Mouse (Mus musculus) spleen, postnatal 14 days (tissue): ENCODE measurements around the gene Fam71a.
"Not testable (repeated sequence)": the region's sequence is repeated elsewhere in the genome, so short reads cannot be mapped to it uniquely, and the experiment has no call there.

Source experiments
- DNase-seq, 2 experiments: peaks; one replicate each; pipeline ENCODE4 v3.0.0; 2021 to 2022; ENCODE audit warnings: low spot score in 2 of 2

The Fam71a gene

DNA sequence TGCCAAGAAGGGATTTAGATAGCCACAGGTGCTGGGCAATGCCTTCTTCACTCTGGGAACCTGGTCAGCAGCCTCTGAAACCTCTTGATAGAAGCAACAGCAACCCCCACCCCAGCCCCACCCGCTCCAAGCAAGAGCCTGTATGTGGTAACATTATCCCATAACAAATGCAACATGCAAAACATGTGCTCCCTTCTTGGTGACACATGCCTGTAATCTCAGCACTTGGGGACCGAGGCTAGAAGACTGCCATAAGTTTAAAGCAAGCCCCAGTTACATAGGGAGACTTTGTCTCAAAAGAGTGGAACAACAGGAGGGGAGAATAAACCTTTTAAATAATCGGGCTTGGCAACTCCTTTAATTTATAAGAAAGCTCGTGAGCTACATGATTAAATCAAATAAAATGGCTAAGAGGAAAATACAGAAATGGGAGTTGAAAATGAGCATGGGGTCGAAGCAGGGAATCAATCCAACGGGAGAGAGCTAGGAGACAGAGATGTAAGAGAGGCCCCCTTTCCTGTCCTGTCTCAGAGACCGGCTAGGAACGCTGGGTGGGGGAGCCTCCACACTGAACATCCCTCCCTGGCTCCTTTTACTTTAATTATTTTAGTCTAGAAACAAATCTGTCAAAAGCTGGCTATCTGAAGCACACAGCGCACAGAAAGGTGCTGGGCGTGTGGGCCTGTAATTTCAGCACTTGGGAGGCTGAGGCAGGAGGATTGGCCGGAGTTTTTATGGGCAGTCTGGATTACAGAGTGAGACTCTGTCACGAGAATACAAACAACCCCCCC is 17.0 kb upstream of the Fam71a start:
- DNase-seq = no peak

GRCm38 (mm10) chr1:191180397-191180796 is 15.8 kb upstream of the Fam71a start:
- DNase-seq = no peak

GRCm38 (mm10) chr1:191179846-191180245 is 15.2 kb upstream of the Fam71a start:
- no peak for DNase-seq

- DNase-seq = no peak
Measured at GRCm38 (mm10) chr1:191178511-191179188, 14.0 kb upstream of the Fam71a start.

DNA sequence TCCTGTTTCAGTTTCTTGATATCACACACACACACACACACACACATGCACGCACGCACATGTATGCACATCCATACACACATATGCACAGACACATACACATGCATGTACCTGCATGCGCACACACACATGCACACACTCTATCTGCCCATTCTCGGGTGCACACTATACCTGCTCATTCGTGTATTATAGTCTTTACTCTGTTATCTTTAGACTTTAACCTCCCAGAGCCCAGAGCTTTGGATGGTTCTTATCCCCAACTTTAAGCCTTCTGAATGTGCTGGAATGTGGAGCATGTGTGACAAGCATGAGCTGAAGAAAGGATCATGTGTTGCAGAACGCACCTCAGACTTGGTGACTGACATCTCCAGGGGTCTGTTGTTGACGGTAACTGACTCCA is 12.3 kb upstream of the Fam71a start:
- no peak for DNase-seq

GRCm38 (mm10) chr1:191172487-191172886 is 7.9 kb upstream of the Fam71a start:
- DNase-seq = no peak

- DNase-seq = no peak
Measured at GRCm38 (mm10) chr1:191170444-191170843, 5.8 kb upstream of the Fam71a start.

DNA sequence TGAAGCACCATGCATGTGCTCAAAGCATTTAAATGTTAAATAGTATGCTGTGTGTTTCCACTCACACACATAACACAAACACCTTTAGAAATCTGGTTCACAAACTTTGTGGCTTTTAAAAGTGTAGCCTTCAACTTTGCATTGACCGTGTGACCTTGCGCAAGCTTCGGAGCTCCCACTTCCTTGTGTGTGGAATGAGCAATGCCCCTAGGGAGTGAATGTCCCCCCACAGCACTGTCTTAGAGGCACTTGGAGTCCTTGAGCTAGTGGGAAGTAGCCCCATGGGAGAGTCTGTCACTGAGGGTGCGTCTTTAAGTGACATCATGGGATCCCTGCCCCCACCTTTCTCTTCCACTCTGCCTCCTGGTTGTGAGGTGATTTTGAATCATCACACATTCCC is 1.6 kb upstream of the Fam71a start:
- DNase-seq = no peak

- no peak for DNase-seq
Measured at GRCm38 (mm10) chr1:191154314-191154713, 10.3 kb downstream of the Fam71a start.

DNA sequence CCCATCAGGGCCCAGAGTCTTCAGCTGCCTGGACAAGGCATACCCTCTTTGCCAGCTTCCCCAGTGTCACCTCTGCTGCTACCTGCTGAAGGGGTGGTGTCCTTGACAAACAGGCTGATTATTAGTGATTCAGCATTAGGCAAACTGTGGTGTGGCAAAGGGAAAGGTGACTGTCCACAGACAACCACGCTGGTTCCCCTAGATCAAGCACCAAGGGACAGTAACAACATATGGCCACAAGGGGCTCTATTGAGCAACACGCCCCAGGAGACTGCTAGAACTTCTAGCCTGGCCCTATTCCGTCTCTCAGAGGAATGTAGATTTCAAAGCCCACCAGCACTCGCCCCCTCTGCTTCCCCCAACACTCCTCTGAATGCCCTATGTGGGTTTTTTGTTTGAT is 11.6 kb downstream of the Fam71a start:
- peak in 1 of 2 experiments; percentile 27 for DNase-seq

DNA sequence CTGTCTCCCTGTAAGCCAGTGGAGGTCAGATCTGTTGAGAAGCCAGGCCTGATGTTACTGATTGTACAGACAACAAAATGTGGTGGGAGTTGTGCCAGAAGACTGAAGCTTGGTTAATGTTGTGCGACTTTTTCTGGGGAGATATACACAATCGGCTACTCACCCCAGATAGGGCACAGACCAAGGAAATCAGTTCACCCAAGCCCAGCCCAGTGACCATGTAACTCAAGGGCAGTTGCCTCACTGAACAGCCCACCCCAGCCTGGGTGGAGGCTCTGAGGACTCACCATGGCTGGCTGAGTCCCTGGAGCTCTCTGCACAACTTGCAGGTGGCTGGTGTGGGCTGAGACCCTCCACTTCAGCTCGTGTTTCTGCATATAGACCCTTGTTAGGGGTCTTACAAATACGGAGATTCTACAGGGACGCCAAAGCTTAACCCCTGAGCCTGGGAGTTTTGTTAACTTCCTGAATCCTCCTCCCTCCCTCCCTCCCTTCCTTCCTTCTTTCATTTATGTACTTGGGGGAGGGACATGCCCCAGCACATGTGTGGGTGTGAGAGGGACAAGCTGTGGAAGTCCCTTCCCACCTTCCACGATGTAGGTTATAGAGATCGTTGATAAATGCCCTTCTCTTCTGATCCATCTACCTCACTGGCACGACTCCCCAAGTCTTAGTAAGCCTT is 13.6 kb downstream of the Fam71a start:
- DNase-seq = no peak

GRCm38 (mm10) chr1:191149489-191149888 is 15.1 kb downstream of the Fam71a start:
- not testable (repeated sequence) for DNase-seq

DNA sequence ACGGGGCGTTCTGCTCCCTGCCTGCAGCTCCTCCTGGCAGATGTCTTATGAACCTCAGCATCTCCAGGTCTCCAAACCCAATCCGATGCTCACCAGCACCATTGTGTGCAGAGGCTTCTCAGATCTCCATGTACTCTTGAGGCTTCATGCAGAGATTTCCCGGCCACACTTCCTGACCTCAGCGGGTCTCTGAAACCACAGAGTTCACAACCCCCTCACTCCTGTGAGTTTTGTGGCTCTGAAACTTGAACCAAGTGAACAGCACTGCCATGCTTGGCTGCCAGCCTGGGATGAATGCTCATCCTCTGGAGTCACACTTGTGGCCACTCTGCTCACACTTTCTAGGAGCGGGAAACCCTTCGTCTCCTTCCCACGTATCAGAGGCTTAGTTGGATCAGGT is 23.6 kb downstream of the Fam71a start:
- no peak for DNase-seq

GRCm38 (mm10) chr1:191138874-191139495 is 25.6 kb downstream of the Fam71a start:
- no peak for DNase-seq

DNA sequence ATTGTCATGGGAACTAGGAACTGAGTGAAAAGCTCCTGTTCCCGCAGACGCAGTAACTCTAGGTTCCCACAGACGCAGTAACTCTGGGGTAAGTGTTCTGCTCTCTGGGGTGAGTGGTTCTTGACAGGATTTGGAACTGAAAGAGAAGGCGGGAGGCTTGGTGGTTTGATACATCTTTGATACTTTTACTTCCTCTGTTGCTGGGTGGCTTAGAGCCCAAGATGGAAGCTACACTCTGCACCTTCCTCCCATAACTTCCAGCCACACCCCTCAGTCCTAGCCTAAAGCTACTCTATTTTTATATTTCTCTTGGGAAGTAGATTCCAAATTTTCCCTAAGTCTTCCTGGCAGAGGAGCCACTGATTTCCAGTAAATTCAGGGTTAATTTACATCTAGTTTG is 26.2 kb downstream of the Fam71a start:
- DNase-seq = no peak

DNA sequence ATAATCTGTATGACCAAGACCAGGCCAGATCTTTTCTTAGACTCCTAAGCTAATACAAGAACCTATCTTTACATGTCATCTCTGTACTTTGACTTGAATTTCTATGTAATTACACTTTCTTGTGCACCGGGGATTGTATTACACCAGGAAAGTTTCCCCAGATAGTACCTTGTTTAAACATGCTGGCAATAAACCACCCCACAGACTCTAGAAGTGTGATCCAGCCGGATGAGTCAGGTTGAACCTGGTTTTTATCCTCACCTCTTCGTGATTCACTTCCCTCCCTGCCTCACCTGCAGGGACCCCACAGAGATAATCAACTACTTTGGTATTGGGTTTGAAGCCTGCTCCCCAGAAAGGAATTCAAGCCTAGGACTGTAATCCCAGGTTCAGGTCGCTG is 29.2 kb downstream of the Fam71a start:
- no peak for DNase-seq

DNA sequence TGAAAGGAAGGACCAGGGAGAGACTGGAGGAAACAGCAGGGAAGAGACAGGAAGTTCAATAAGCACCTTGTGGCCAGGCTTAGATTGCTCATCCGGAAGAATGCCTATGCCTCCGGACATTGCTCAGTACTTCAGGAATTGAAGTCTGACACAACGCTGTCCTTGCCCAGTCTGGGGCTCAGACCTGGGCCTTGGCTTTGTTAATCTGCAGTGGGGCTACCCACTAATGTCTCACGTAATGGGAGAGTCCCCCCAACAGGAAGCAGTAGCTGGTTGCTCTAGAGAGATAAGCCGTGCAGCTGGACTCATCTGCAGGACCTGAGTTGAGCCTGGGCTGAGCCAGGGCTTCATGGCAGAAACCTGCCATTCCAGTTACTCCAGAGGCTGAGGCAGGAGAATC is 31.7 kb downstream of the Fam71a start:
- no peak for DNase-seq

DNA sequence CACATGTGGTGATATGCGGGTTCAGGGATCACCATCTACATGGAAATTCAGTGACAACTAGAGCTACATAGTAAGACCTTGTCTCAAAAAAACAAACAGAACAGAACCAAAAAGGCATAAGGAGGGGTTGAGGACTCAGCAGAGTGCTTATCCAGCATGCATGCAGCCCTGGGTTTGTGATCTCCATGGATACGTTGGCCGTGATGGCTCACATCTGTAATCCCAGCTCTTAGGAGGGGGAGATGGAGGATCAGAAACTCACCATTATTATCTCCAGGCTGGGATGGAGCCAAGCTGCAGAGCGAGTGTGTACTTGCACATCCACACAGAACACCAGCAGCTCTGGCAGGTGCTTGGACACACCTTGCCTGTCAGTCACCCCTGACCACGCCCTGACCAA is 32.4 kb downstream of the Fam71a start:
- DNase-seq = no peak

GRCm38 (mm10) chr1:191131692-191132091 is 32.9 kb downstream of the Fam71a start:
- no peak for DNase-seq

- peak; percentile 47 to 67 for DNase-seq
Measured at GRCm38 (mm10) chr1:191125811-191126638, 38.6 kb downstream of the Fam71a start.

DNA sequence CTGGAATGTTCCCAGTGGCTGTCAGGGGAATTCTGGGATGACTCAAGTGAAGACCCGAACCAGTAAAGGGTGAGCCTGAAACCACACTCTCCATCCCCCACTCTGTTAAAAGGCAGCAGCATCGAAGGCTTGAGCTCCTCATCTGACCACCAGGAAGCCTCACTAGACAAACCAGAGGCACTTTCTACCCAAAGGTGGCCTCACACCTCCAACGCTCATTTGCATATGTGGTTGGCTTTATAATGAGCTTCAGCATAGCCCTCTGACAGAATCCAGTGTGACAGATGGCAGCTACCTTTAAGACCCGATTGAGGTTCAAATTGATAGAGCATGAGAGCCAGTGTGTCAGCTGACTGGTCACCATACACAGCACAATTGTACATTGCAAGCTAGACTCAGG is 40.3 kb downstream of the Fam71a start:
- DNase-seq = no peak
